Mouse (Mus musculus) olfactory bulb, adult 2 months (tissue): ENCODE results near the gene Gm10945. TPM values are rescaled to one million over a fixed set of nuclear protein-coding genes. Genes with fewer than 3 reads are reported as not detected.

Source experiments
- H3K27ac ChIP-seq: fragments of 200-500 bp; 2 replicates; pipeline ENCODE4 v1.5.1; 2012; ENCODE audit warnings: low read depth, low read length; ENCODE audit not compliant: insufficient read depth
- H3K4me1 ChIP-seq: fragments of 200-500 bp; 2 replicates; pipeline ENCODE4 v1.6.1; 2012; ENCODE audit warnings: low read length; ENCODE audit not compliant: control insufficient read depth, insufficient read depth
- H3K4me3 ChIP-seq: fragments of 200-500 bp; 2 replicates; pipeline ENCODE4 v1.5.1; 2012; ENCODE audit warnings: mild to moderate bottlenecking, low read depth, low read length, moderate library complexity; ENCODE audit not compliant: insufficient read depth
- CTCF ChIP-seq: fragments of 200-500 bp; IDR thresholded peaks from 2 replicates; pipeline ENCODE4 v1.5.1; 2012; ENCODE audit warnings: low read depth, mild to moderate bottlenecking, low read length, moderate library complexity; ENCODE audit not compliant: insufficient read depth
- POLR2A ChIP-seq: fragments of 200-500 bp; IDR thresholded peaks from 2 replicates; pipeline ENCODE4 v1.6.1; 2012; ENCODE audit warnings: mild to moderate bottlenecking, low read depth, low read length, moderate library complexity; ENCODE audit not compliant: insufficient read depth
- WGBS: fragments of 180-500 bp; shearing (Covaris S2); methylation state at CpG from one replicate; pipeline ENCODE4 v1.1.7; 2018; 5-methylcytosine and 5-hydroxymethylcytosine counted together
- polyA plus RNA-seq: library from polyadenylated mRNA; stranded (reverse); fragments of >200 nt; gene quantifications from 2 replicates; pipeline ENCODE4 v1.2.4, GENCODE M21; 2012; ENCODE audit warnings: low replicate concordance; ENCODE audit not compliant: missing spikeins, insufficient read depth, insufficient read length

The Gm10945 gene
- not detected in 2 replicates for polyA plus RNA-seq

DNA sequence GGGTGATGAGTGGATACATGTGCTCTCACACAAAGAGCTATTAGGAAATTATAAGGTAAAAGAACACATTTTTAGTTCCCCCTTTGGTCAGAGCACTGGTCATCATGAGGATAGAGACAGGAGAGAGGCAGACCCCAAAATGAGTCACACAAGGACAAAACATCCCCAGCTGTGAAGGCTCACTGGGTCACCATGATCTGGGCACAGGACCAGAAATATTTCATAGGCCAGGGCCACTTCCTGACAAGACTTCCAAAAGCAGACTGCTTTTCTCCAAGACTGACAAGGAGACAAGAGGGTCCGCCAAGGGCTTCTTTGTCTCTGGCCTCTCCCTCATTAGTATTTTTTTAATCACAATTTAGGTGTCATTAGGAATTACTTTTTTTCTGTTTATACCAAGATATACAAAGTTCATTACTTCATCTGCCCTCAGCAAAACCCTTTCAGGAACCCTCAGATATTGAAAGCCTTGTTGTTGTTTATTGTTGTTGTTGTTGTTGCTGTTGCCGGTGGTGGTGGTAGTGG is at the start of gene Gm10945:
Gm10945 (minus strand) TSS at position 475 of the 525 bp plus-strand sequence.
- TF ChIP-seq POLR2A (no peak), CTCF (no peak)
- 87% methylated on average over 2 of the region's 2 CpGs for WGBS
- H3K4me3 ChIP-seq: no peak within 1 kb of the TSS
- H3K27ac ChIP-seq: no peak within 1 kb of the TSS
- no peaks in the 10 kb centered on the region for H3K4me1 ChIP-seq

DNA sequence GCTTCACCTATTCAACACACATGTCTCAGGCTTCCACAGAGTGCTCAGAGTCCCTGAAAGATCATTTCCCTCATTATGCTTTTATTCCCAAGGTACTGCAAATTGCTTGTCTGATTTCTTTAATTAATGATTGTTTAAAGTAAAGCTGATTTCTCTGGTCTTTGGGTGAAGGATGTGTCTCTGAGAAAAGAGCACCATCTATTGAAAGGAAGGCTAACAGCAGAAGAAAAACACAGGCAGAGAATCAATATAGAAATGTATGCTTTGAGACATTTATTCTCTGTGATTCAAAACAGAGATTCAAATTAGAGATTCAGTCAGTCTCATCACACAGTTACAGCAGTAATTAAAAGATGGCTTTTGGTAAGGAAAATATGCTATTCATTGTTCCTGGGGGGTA is 28.7 kb upstream of the Gm10945 start:
- Histone ChIP-seq H3K27ac (no peak overlapping the region), H3K4me3 (no peak overlapping the region), H3K4me1 (peaks cover 4% of the 10 kb centered on the region)
- no peak for TF ChIP-seq POLR2A
- no peak for TF ChIP-seq CTCF

DNA sequence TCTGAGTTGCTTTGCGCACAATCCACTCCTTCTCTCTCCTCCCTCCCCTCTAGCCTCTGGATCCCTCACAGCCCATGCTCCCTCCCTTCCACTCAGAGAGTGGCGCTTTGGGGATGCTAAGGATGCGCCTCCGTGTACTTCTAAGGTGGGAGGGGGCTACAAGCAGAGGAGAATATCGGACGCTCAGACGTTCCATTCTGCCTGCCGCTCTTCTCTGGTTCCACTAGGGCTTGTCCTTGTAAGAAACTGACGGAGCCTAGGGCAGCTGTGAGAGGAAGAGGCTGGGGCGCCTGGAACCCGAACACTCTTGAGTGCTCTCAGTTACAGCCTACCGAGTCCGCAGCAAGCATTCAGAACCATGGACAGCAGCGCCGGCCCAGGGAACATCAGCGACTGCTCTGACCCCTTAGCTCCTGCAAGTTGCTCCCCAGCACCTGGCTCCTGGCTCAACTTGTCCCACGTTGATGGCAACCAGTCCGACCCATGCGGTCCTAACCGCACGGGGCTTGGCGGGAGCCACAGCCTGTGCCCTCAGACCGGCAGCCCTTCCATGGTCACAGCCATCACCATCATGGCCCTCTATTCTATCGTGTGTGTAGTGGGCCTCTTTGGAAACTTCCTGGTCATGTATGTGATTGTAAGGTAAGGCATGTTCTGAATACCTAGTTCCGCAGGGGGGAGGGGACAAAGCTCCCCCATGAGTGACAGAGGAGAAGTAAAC is 27.1 kb upstream of the Gm10945 start:
- Histone ChIP-seq H3K4me3 (peak overlapping the region; percentile 53), H3K4me1 (peaks cover 4% of the 10 kb centered on the region), H3K27ac (0 out of 2 replicates have a peak overlapping the region, but pooled peaks have one; percentile 8)
- WGBS: 5% methylated on average over 25 of the region's 25 CpGs
- TF ChIP-seq CTCF: no peak
- no peak for TF ChIP-seq POLR2A

DNA sequence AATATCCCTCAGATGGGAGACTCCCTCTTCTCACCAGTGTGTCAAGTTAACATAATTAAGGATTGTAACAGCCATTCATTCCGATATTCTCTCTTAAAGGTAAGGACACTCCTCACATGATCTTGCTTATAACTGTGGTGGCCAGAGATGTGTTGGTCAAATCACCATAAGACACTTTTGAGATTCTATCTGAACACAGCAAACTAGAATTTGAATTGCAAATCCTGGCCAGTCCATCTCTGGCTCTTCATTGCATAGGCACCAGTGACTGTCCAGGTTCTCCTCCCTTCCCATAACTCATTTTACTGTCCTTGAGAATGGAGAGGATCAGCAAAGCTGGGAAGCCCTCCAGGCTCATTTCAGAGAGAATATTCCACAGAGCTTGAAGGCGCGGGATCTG is 3.4 kb downstream of the Gm10945 start, which contains the start of gene Oprm1:
Oprm1 (plus strand) TSS at position 301 of the 400 bp plus-strand sequence.
- Histone ChIP-seq H3K4me3 (no peak within 1 kb of the TSS), H3K27ac (no peak within 1 kb of the TSS), H3K4me1 (no peaks in the 10 kb centered on the region)
- 92% methylated on average over 3 of the region's 3 CpGs for WGBS
- no peak for TF ChIP-seq POLR2A
- no peak for TF ChIP-seq CTCF

DNA sequence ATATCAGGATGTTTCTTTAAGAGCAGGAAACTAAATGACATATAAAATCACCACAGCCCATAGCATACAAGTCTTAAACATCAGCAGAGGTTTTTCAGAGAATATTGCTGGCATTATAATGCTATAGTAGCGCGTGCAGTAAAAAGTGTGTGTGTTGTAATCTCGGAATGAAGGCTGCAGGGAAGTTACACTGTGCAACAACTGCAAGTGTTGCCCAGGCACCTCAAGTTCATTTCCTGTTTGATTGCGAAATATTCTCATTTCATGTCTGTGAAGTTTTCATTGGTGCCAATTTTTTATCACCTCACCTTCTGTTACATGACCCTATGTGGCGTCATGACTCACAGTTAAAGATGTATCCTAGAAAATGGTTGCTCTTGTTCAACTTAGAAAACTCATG is 8.2 kb downstream of the Gm10945 start:
- TF ChIP-seq POLR2A: no peak
- TF ChIP-seq CTCF: no peak
- Histone ChIP-seq H3K4me3 (no peak overlapping the region), H3K4me1 (no peaks in the 10 kb centered on the region), H3K27ac (no peak overlapping the region)
- WGBS: 94% methylated on average over 5 of the region's 5 CpGs

DNA sequence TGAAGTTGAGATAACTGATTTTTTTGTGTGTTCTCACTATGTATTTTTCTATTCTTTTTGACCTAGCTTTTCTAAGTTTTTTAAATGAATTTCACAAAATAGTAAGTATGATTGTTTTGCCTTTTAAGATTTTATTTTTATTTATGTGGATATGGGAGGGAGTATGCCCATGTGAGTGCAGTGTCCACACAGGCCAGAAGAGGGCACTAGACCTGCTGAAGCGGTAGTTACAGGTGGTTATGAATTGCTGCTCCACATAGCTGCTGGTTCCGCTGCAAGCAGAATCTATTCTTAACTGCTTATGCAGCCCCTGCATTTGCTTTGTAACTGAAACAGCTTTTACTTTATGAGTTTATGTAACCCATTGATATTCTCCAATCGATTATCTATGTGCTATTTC is 33.1 kb downstream of the Gm10945 start:
- Histone ChIP-seq H3K4me3 (no peak overlapping the region), H3K27ac (no peak overlapping the region), H3K4me1 (no peaks in the 10 kb centered on the region)
- TF ChIP-seq CTCF (no peak), POLR2A (no peak)
- 91% methylated on average over 3 of the region's 3 CpGs for WGBS

DNA sequence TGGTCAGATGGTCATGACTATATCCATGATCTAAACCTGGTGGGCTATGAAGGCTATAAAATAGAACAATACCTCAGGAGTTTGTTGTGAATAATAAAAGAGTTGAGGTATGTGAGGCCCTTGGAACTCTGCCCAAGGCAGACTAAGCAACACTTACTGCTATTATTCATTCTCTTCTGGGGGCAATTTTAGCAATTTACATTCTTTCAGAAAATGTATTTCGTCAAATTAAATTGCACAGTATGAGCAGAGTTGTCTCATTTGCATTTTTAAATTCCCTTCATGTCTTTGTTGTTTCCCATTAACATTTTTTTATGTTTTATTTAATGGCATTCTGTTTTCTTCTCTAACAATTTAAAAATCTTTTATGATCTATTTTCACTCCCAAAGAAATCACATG is 37.8 kb downstream of the Gm10945 start:
- 61% methylated on average over 1 of the region's 1 CpGs for WGBS
- Histone ChIP-seq H3K4me1 (no peaks in the 10 kb centered on the region), H3K4me3 (no peak overlapping the region), H3K27ac (no peak overlapping the region)
- TF ChIP-seq POLR2A (no peak), CTCF (no peak)

DNA sequence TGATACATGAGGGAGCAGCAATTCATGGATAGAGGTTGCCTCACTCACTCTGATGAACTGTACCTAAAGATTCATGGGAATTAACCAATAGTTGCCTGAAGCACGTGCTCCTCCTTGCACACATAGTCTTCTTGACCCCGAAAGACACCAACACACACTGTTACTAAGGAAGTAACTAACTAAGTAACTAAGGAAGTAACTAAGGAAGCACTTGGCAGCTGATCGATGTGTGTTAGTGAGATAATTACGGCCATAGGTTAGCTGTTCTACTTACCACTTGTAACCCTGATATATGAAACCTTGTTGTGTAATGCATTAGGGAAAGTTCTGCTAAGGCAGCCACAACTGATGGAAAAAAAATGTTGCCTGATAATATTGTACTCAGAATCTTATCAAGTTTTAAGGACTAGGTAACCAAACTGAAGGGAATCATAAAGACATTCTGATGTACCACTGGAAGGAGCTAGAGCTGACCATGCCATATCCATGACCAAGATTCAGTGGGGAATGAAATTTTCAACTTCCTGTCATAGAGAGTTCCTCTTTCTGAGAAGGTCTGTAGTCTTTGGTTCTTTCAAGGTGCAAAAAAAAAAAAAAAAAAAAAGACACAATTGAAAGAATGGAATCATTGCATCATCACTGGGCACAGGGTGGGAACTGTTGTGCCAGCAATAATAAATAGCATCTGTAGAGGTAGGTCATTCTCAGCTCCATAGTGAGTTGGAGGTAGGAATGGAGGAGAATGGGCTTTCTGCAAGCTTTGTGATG is 44.2 kb downstream of the Gm10945 start:
- Histone ChIP-seq H3K4me3 (no peak overlapping the region), H3K27ac (no peak overlapping the region), H3K4me1 (no peaks in the 10 kb centered on the region)
- whole genome bisulfite sequencing: 83% methylated on average over 4 of the region's 4 CpGs
- no peak for TF ChIP-seq POLR2A
